ENCODE assay signal across 8 mouse cellular contexts in the genomic region with DNA sequence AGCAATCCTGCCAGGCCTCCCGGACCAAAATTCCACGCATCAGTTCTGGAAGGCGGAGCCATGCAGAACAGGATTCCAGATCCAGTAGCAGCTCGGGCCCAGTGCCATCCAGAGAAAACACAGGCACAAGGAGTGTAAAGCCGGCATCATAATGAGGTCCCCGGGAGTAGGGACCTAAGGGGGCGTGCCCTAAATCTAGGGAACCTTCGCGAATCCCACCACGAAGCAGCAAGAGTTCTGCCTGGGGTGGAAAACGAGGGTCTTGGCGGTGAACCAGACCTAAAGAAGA. TPM values are rescaled to one million over a fixed set of nuclear protein-coding genes. Genes with fewer than 3 reads are reported as not detected.
DNase-seq lines count a peak whose midpoint lies in the region; ATAC-seq and TF ChIP-seq lines count a peak whose summit lies in the region.

No protein-coding gene starts in this region.

- ATAC-seq in embryonic facial prominence, embryonic 14.5 days (ENCODE audit: low read depth): no peak
- no peak for ATAC-seq in hindbrain, embryonic 15.5 days (ENCODE audit: low FRiP score, low read depth)
- ATAC-seq in liver, embryonic 14.5 days (ENCODE audit: insufficient read depth): no peak
- ATAC-seq in neural tube, embryonic 15.5 days (ENCODE audit: low FRiP score): no peak
- ATAC-seq in megakaryocyte progenitor cell, adult 5-6 weeks (replicated peaks; ENCODE audit: poor library complexity): no peak
- no peak for ATAC-seq in erythroid progenitor cell, adult 5-6 weeks (replicated peaks; ENCODE audit: low FRiP score, poor library complexity, severe bottlenecking)

- TF ChIP-seq CTCF in liver, embryonic 14.5 days (IDR thresholded peaks at IDR 0.05; ENCODE audit: low read depth): no peak

- no peak overlapping the region; the same call in 1 of the 2 replicates for H3K9ac ChIP-seq in ES-E14 (ENCODE audit: insufficient read depth, low read depth, low read length, poor library complexity, severe bottlenecking)
- H3K9ac ChIP-seq in embryonic facial prominence, embryonic 14.5 days (ENCODE audit: low read depth, low read length): peak overlapping the region; percentile 59; the same call in 1 of the 2 replicates
- H3K9ac ChIP-seq in hindbrain, embryonic 15.5 days: no peak overlapping the region
- H3K9ac ChIP-seq in liver, embryonic 14.5 days (replicated peaks): no peak overlapping the region
- H3K9ac ChIP-seq in neural tube, embryonic 15.5 days (replicated peaks): no peak overlapping the region

- no peak overlapping the region for H3K27ac ChIP-seq in ES-E14 (ENCODE audit: insufficient read depth, low read depth, low read length, poor library complexity, severe bottlenecking)
- H3K27ac ChIP-seq in embryonic facial prominence, embryonic 14.5 days (replicated peaks; ENCODE audit: low read depth, low read length): no peak overlapping the region
- no peak overlapping the region for H3K27ac ChIP-seq in hindbrain, embryonic 15.5 days (replicated peaks)
- H3K27ac ChIP-seq in liver, embryonic 14.5 days: no peak overlapping the region
- no peak overlapping the region for H3K27ac ChIP-seq in neural tube, embryonic 15.5 days (replicated peaks)

- peaks cover 35% of the 10 kb centered on the region for H3K27me3 ChIP-seq in embryonic facial prominence, embryonic 14.5 days (replicated peaks; ENCODE audit: control insufficient read depth, insufficient read depth, low read length)
- H3K27me3 ChIP-seq in hindbrain, embryonic 15.5 days: peaks cover 24% of the 10 kb centered on the region
- peaks cover 71% of the 10 kb centered on the region for H3K27me3 ChIP-seq in liver, embryonic 14.5 days (ENCODE audit: control insufficient read depth, insufficient read depth, low read length)
- peaks cover 21% of the 10 kb centered on the region for H3K27me3 ChIP-seq in neural tube, embryonic 15.5 days (replicated peaks)

- H3K4me1 ChIP-seq in ES-E14 (ENCODE audit: control insufficient read depth in 2 of 2, insufficient read depth in 2 of 2, low read length in 2 of 2, poor library complexity in 1 of 2): peaks cover 3 to 13% of the 10 kb centered on the region in 2 experiments; a peak in 3 of 4 replicates
- peaks cover 40% of the 10 kb centered on the region for H3K4me1 ChIP-seq in embryonic facial prominence, embryonic 14.5 days (ENCODE audit: control insufficient read depth, insufficient read depth, low read length)
- peaks cover 52% of the 10 kb centered on the region for H3K4me1 ChIP-seq in hindbrain, embryonic 15.5 days (replicated peaks)
- no peaks in the 10 kb centered on the region; a peak in 2 of 4 replicates for H3K4me1 ChIP-seq in liver, embryonic 14.5 days (replicated peaks; ENCODE audit: control insufficient read depth in 2 of 2, insufficient read depth in 2 of 2, low read length in 1 of 2)
- peaks cover 59% of the 10 kb centered on the region for H3K4me1 ChIP-seq in neural tube, embryonic 15.5 days

- peak overlapping the region; percentile 62 to 92 for H3K4me3 ChIP-seq in ES-E14 (ENCODE audit: insufficient read depth in 1 of 2, low read depth in 1 of 2, low read length in 2 of 2, poor library complexity in 1 of 2, severe bottlenecking in 1 of 2)
- peak overlapping the region; percentile 58 for H3K4me3 ChIP-seq in embryonic facial prominence, embryonic 14.5 days (ENCODE audit: low read depth, low read length)
- peak overlapping the region; percentile 69 for H3K4me3 ChIP-seq in hindbrain, embryonic 15.5 days
- no peak overlapping the region for H3K4me3 ChIP-seq in liver, embryonic 14.5 days (ENCODE audit: insufficient read depth in 1 of 2, low read depth in 2 of 2, low read length in 2 of 2)
- peak overlapping the region; percentile 11; the same call in 1 of the 2 replicates for H3K4me3 ChIP-seq in neural tube, embryonic 15.5 days (replicated peaks)

- H3K36me3 ChIP-seq in ES-E14 (ENCODE audit: control insufficient read depth, insufficient read depth, low read length, poor library complexity, severe bottlenecking): no peaks in the 10 kb centered on the region; the same call in 1 of the 2 replicates
- no peaks in the 10 kb centered on the region for H3K36me3 ChIP-seq in embryonic facial prominence, embryonic 14.5 days (ENCODE audit: control insufficient read depth, insufficient read depth, low read length)
- H3K36me3 ChIP-seq in hindbrain, embryonic 15.5 days: no peaks in the 10 kb centered on the region
- H3K36me3 ChIP-seq in liver, embryonic 14.5 days (replicated peaks; ENCODE audit: control insufficient read depth, insufficient read depth, low read depth): no peaks in the 10 kb centered on the region
- no peaks in the 10 kb centered on the region for H3K36me3 ChIP-seq in neural tube, embryonic 15.5 days

- WGBS in embryonic facial prominence, embryonic 14.5 days: 9% methylated on average over 12 of the region's 12 CpGs
- 6% methylated on average over 12 of the region's 12 CpGs for WGBS in hindbrain, embryonic 15.5 days
- 20% methylated on average over 12 of the region's 12 CpGs for WGBS in liver, embryonic 14.5 days (ENCODE audit: insufficient replicate concordance)
- WGBS in neural tube, embryonic 15.5 days: 6% methylated on average over 12 of the region's 12 CpGs

- no peaks in the 10 kb centered on the region for H3K9me3 ChIP-seq in ES-E14 (ENCODE audit: control insufficient read depth, insufficient read depth, low read depth, low read length)
- H3K9me3 ChIP-seq in embryonic facial prominence, embryonic 14.5 days (ENCODE audit: control insufficient read depth, low read length): no peaks in the 10 kb centered on the region
- no peaks in the 10 kb centered on the region for H3K9me3 ChIP-seq in hindbrain, embryonic 15.5 days
- H3K9me3 ChIP-seq in liver, embryonic 14.5 days (ENCODE audit: control insufficient read depth, low read length): no peaks in the 10 kb centered on the region
- H3K9me3 ChIP-seq in neural tube, embryonic 15.5 days (replicated peaks): no peaks in the 10 kb centered on the region

- H3K4me2 ChIP-seq in embryonic facial prominence, embryonic 14.5 days (ENCODE audit: low read depth, low read length): peak overlapping the region; percentile 97
- peak overlapping the region; percentile 94 for H3K4me2 ChIP-seq in hindbrain, embryonic 15.5 days
- peak overlapping the region; percentile 65 for H3K4me2 ChIP-seq in liver, embryonic 14.5 days (ENCODE audit: low read depth)
- H3K4me2 ChIP-seq in neural tube, embryonic 15.5 days: peak overlapping the region; percentile 87

- no peak for DNase-seq in ES-E14 (ENCODE audit: low read depth, low spot score)
- peak; percentile 41 for DNase-seq in embryonic facial prominence, embryonic 14.5 days (ENCODE audit: low spot score)
- no peak for DNase-seq in liver, embryonic 14.5 days (ENCODE audit: low read depth in 3 of 3, low spot score in 3 of 3)
- no peak for DNase-seq in B cell, adult 2 months

- in situ Hi-C loops in ES-E14 (cut with MboI; ENCODE audit: low sequenced_read_pairs in 2 of 2, unreplicated experiment in 2 of 2): loop anchor here in 1 of 2 experiments (10.0 kb wide), 1 partner anchor 70 kb away; a partner anchor contains a TSS

- no peak for TF ChIP-seq EP300 in liver, embryonic 14.5 days (IDR thresholded peaks at IDR 0.05; ENCODE audit: low read depth)

RNA-seq across cellular contexts. Expression of a gene that starts 0.8 kb away (rescaled TPM):
- total RNA-seq in ES-E14 (2012; rRNA removed): 1.3 and 1.8 TPM in 2 replicates
- 4.1 and 4.3 TPM in 2 replicates for polyA plus RNA-seq in embryonic facial prominence, embryonic 14.5 days (2014; fragmentation: Nextera tagmentation; extraction: Ambion mirVana)
- 1.1 and 2.0 TPM in 2 replicates for polyA plus RNA-seq in hindbrain, embryonic 15.5 days (2015; fragmentation: Nextera tagmentation; extraction: Ambion mirVana)
- polyA plus RNA-seq in liver, embryonic 14.5 days (2012; rRNA removed): 0.25 TPM in 2 replicates
- polyA plus RNA-seq in liver, embryonic 14.5 days (2014; fragmentation: Nextera tagmentation; extraction: Ambion mirVana): 0.57 and 0.80 TPM in 2 replicates
- 1.1 and 4.2 TPM in 2 replicates for polyA plus RNA-seq in neural tube, embryonic 15.5 days (2015; fragmentation: Nextera tagmentation; extraction: Ambion mirVana)
- total RNA-seq in megakaryocyte progenitor cell, adult 5-6 weeks (2015): not detected in 2 replicates
- total RNA-seq in megakaryocyte progenitor cell, adult 5-6 weeks (2017): not detected in 2 replicates
- total RNA-seq in erythroid progenitor cell, adult 5-6 weeks (2015; ENCODE audit: low replicate concordance): not detected in 2 replicates
- total RNA-seq in erythroid progenitor cell, adult 5-6 weeks (2017; ENCODE audit: low replicate concordance): not detected in 2 replicates

RNA-seq across cellular contexts. Expression of a gene that starts 2.9 kb away (rescaled TPM):
- 0.31 and 0.42 TPM in 2 replicates for total RNA-seq in ES-E14 (2012; rRNA removed)
- polyA plus RNA-seq in embryonic facial prominence, embryonic 14.5 days (2014; fragmentation: Nextera tagmentation; extraction: Ambion mirVana): 2.3 and 3.3 TPM in 2 replicates
- polyA plus RNA-seq in hindbrain, embryonic 15.5 days (2015; fragmentation: Nextera tagmentation; extraction: Ambion mirVana): 5.7 and 7.1 TPM in 2 replicates
- polyA plus RNA-seq in liver, embryonic 14.5 days (2012; rRNA removed): 0.41 and 0.42 TPM in 2 replicates
- 0.06 and 0.13 TPM in 2 replicates for polyA plus RNA-seq in liver, embryonic 14.5 days (2014; fragmentation: Nextera tagmentation; extraction: Ambion mirVana)
- 8.5 and 8.7 TPM in 2 replicates for polyA plus RNA-seq in neural tube, embryonic 15.5 days (2015; fragmentation: Nextera tagmentation; extraction: Ambion mirVana)
- 0.22 and 0.52 TPM in 2 replicates for total RNA-seq in megakaryocyte progenitor cell, adult 5-6 weeks (2015)
- 0.21 and 0.41 TPM in 2 replicates for total RNA-seq in megakaryocyte progenitor cell, adult 5-6 weeks (2017)
- not detected in 2 replicates for total RNA-seq in erythroid progenitor cell, adult 5-6 weeks (2015; ENCODE audit: low replicate concordance)
- total RNA-seq in erythroid progenitor cell, adult 5-6 weeks (2017; ENCODE audit: low replicate concordance): not detected in 2 replicates

RNA-seq across cellular contexts. Expression of a gene that starts 8.9 kb away (rescaled TPM):
- 3.8 and 5.7 TPM in 2 replicates for total RNA-seq in ES-E14 (2012; rRNA removed)
- polyA plus RNA-seq in embryonic facial prominence, embryonic 14.5 days (2014; fragmentation: Nextera tagmentation; extraction: Ambion mirVana): 28.4 and 29.4 TPM in 2 replicates
- 1.2 and 2.2 TPM in 2 replicates for polyA plus RNA-seq in hindbrain, embryonic 15.5 days (2015; fragmentation: Nextera tagmentation; extraction: Ambion mirVana)
- polyA plus RNA-seq in liver, embryonic 14.5 days (2012; rRNA removed): 0.44 and 0.58 TPM in 2 replicates
- 0.32 and 0.33 TPM in 2 replicates for polyA plus RNA-seq in liver, embryonic 14.5 days (2014; fragmentation: Nextera tagmentation; extraction: Ambion mirVana)
- 2.1 and 3.0 TPM in 2 replicates for polyA plus RNA-seq in neural tube, embryonic 15.5 days (2015; fragmentation: Nextera tagmentation; extraction: Ambion mirVana)
- 0.24 and 1.6 TPM in 2 replicates for total RNA-seq in megakaryocyte progenitor cell, adult 5-6 weeks (2015)
- 0.04 and 0.44 TPM in 2 replicates for total RNA-seq in megakaryocyte progenitor cell, adult 5-6 weeks (2017)
- not detected in 2 replicates for total RNA-seq in erythroid progenitor cell, adult 5-6 weeks (2015; ENCODE audit: low replicate concordance)
- total RNA-seq in erythroid progenitor cell, adult 5-6 weeks (2017; ENCODE audit: low replicate concordance): 0.77 TPM in 1 of 2 replicates, not detected in the other

RNA-seq across cellular contexts. Expression of a gene that starts 10.5 kb away (rescaled TPM):
- total RNA-seq in ES-E14 (2012; rRNA removed): not detected in 2 replicates
- polyA plus RNA-seq in embryonic facial prominence, embryonic 14.5 days (2014; fragmentation: Nextera tagmentation; extraction: Ambion mirVana): not detected in 2 replicates
- polyA plus RNA-seq in hindbrain, embryonic 15.5 days (2015; fragmentation: Nextera tagmentation; extraction: Ambion mirVana): not detected in 2 replicates
- polyA plus RNA-seq in liver, embryonic 14.5 days (2012; rRNA removed): not detected in 2 replicates
- not detected in 2 replicates for polyA plus RNA-seq in liver, embryonic 14.5 days (2014; fragmentation: Nextera tagmentation; extraction: Ambion mirVana)
- polyA plus RNA-seq in neural tube, embryonic 15.5 days (2015; fragmentation: Nextera tagmentation; extraction: Ambion mirVana): not detected in 2 replicates
- not detected in 2 replicates for total RNA-seq in megakaryocyte progenitor cell, adult 5-6 weeks (2015)
- not detected in 2 replicates for total RNA-seq in megakaryocyte progenitor cell, adult 5-6 weeks (2017)
- total RNA-seq in erythroid progenitor cell, adult 5-6 weeks (2015; ENCODE audit: low replicate concordance): not detected in 2 replicates
- total RNA-seq in erythroid progenitor cell, adult 5-6 weeks (2017; ENCODE audit: low replicate concordance): not detected in 2 replicates

RNA-seq across cellular contexts. Expression of a gene that starts 13.7 kb away (rescaled TPM):
- total RNA-seq in ES-E14 (2012; rRNA removed): not detected in 2 replicates
- not detected in 2 replicates for polyA plus RNA-seq in embryonic facial prominence, embryonic 14.5 days (2014; fragmentation: Nextera tagmentation; extraction: Ambion mirVana)
- not detected in 2 replicates for polyA plus RNA-seq in hindbrain, embryonic 15.5 days (2015; fragmentation: Nextera tagmentation; extraction: Ambion mirVana)
- polyA plus RNA-seq in liver, embryonic 14.5 days (2012; rRNA removed): not detected in 2 replicates
- polyA plus RNA-seq in liver, embryonic 14.5 days (2014; fragmentation: Nextera tagmentation; extraction: Ambion mirVana): not detected in 2 replicates
- polyA plus RNA-seq in neural tube, embryonic 15.5 days (2015; fragmentation: Nextera tagmentation; extraction: Ambion mirVana): not detected in 2 replicates
- not detected in 2 replicates for total RNA-seq in megakaryocyte progenitor cell, adult 5-6 weeks (2015)
- total RNA-seq in megakaryocyte progenitor cell, adult 5-6 weeks (2017): not detected in 2 replicates
- not detected in 2 replicates for total RNA-seq in erythroid progenitor cell, adult 5-6 weeks (2015; ENCODE audit: low replicate concordance)
- total RNA-seq in erythroid progenitor cell, adult 5-6 weeks (2017; ENCODE audit: low replicate concordance): not detected in 2 replicates

Comparison
In these comparisons a context has a peak if more than half of its experiments do, and no peak if none do; other contexts are left out.
1. H3K4me3 ChIP-seq: peak in ES-E14 (2 of 2), embryonic facial prominence, embryonic 14.5 days (single experiment), hindbrain, embryonic 15.5 days (single experiment) and neural tube, embryonic 15.5 days (single experiment); none in liver, embryonic 14.5 days (0 of 2).
2. Peak in every context shown above with its lines, with median percentiles within 50 percentile points of each other: H3K4me2 ChIP-seq.